Mouse (Mus musculus) small intestine, adult 2 months (tissue): ENCODE results near the gene Nap1l5.

ENCODE experiments used
- CTCF ChIP-seq: fragments of 200-500 bp; IDR thresholded peaks from 2 replicates; pipeline ENCODE4 v1.5.1; 2012; ENCODE audit warnings: low read depth, mild to moderate bottlenecking, control low read depth, inconsistent platforms, low read length, moderate library complexity, mixed read lengths; ENCODE audit not compliant: insufficient replicate concordance, insufficient read length; ENCODE audit errors: extremely low read depth
- POLR2A ChIP-seq: fragments of 200-500 bp; IDR thresholded peaks from 2 replicates; pipeline ENCODE4 v1.6.1; 2012; ENCODE audit warnings: low read depth, mild to moderate bottlenecking, control low read depth, inconsistent platforms, low read length, moderate library complexity

- TF ChIP-seq CTCF (no peak), POLR2A (no peak)
Observed at GRCm38 (mm10) chr6:58903171-58903570, 3.7 kb downstream of the Nap1l5 start.
